Mouse (Mus musculus) brain, embryonic 14.5 days (tissue): ENCODE measurements around the gene Tbxa2r.

Experiments used
- CTCF ChIP-seq: fragments of 200-500 bp; IDR thresholded peaks from 2 replicates; pipeline ENCODE4 v1.5.1; 2012; ENCODE audit warnings: inconsistent platforms, mild to moderate bottlenecking, moderate library complexity, borderline replicate concordance; ENCODE audit not compliant: insufficient read depth, insufficient read length; ENCODE audit errors: extremely low read depth
- POLR2A ChIP-seq: fragments of 200-500 bp; IDR thresholded peaks from 2 replicates; pipeline ENCODE4 v1.6.1; 2012; ENCODE audit warnings: mild to moderate bottlenecking, inconsistent platforms, borderline replicate concordance; ENCODE audit not compliant: poor library complexity, insufficient read depth, insufficient read length, severe bottlenecking; ENCODE audit errors: extremely low read depth

DNA sequence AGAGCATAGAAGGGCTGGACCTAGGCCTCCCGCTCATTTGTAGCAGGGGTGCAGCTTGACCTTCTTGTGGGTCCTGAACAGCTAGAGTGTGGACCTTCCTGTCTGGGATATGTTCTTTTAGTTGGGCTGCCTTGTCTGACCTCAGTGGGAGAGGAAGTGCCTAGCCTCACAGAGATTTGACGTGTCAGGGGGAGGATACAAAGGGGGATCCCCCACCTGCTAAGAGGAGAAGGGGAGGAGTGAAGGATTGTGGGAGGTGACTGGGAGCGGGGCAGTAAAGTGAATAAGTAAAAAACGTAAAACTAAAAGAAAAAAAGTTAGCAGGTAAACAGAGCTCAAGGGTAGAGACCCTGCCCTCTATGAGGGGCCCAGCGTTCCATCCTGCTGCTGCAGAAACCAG is 19.0 kb upstream of the Tbxa2r start:
- TF ChIP-seq CTCF: no peak
- TF ChIP-seq POLR2A: no peak
